Mouse (Mus musculus) CD4-positive helper T cell, adult 2 months (primary cell): Measurements from ENCODE around the gene 3110009E18Rik.

Experiments used
- DNase-seq: peaks from one replicate; pipeline ENCODE4 v3.0.0-alpha.2; 2012; ENCODE audit warnings: low read depth, missing footprints, low spot score

3110009E18Rik gene

GRCm38 (mm10) chr1:120120969-120121811, at the start of gene 3110009E18Rik, which contains the start of gene Dbi:
TSS of gene 3110009E18Rik (plus strand) at chr1:120121187.
TSS of gene Dbi (minus strand) at chr1:120121078.
- peak; percentile 97 for DNase-seq

- DNase-seq: no peak
Observed at GRCm38 (mm10) chr1:120072900-120073299, 48.1 kb upstream of the 3110009E18Rik start.

DNA sequence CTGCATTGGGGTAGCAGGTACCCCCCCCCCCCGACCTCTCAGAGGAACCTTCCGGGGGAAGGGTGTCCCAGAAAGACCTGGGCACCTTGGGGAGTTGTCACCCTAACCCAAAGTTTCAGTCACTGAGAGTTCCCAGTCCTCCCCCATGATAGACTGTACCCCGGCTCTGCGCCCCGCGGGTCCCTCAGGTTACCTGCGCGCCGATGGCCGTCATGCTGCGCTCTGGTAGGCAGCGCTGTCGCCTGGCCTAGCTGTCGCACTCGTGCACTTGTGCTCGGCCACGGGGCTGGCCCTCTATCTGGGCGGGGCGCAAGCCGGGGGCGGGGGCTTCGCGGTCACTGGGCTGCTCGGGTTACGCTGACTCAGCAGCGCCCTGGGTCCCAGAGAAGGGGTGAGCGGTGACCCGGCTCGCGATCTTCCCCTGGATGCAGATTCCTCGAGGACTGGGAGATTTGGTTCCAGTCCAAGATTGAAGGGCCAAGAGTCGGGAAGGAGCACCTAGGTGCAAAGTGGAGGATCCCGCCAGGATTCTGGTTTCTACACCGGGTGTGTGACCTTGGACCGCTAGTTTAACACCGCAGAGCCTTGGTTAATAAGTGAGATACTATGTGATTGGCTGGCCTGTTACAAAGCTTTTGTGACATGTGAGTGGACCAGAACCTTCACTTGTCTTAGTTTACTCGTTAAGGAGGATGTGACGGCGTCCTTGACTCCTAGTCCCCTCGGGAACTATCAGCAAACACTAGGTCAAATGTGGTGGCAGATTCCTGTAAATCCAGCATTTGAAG, 47.3 kb upstream of the 3110009E18Rik start, which contains the start of gene Tmem37:
Gene Tmem37 (minus strand): TSS at position 556 of the 788 bp plus-strand sequence.
- DNase-seq: peak; percentile 39

DNA sequence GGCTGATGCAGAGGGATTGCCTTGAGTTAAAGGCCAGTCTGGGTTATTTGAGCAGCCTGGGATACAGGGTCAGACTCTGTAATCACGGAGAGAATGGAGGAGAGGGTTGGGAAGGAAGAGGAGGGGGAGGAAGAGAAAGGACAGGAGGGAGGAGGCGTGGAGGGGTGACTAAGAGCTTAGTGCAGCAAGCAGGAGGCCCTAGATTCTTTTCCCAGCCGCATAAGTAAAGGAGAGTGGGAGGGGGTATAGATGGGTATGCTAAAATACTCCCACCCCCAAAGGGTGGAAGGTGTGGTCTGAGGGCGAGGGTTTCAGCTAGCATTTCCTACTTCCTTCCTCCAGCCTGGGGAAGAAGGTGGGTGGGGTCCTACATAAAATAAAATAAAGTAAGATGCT, 46.7 kb upstream of the 3110009E18Rik start:
- DNase-seq: no peak

DNA sequence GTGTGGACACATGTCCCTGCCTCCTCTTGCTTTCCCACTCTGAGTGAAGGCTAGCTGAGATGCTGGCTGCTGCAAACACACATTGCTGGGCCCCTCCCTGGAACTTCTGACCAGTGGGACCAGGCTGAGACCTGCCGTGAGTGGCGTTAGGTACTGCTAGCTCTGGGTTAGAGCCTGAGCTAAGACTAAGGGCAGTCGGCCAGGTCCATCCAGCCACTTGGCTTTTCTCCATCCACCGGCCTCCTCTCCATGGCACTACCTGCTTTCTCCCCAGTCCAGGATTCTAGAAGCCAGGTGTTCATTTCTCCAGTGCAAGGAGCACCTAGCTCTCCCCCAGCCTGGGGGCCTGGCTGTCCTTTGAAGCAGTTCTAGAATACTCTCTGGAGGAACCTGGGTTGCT, 46.1 kb upstream of the 3110009E18Rik start:
- DNase-seq: no peak

GRCm38 (mm10) chr1:120075507-120075906, 45.5 kb upstream of the 3110009E18Rik start:
- no peak for DNase-seq

DNA sequence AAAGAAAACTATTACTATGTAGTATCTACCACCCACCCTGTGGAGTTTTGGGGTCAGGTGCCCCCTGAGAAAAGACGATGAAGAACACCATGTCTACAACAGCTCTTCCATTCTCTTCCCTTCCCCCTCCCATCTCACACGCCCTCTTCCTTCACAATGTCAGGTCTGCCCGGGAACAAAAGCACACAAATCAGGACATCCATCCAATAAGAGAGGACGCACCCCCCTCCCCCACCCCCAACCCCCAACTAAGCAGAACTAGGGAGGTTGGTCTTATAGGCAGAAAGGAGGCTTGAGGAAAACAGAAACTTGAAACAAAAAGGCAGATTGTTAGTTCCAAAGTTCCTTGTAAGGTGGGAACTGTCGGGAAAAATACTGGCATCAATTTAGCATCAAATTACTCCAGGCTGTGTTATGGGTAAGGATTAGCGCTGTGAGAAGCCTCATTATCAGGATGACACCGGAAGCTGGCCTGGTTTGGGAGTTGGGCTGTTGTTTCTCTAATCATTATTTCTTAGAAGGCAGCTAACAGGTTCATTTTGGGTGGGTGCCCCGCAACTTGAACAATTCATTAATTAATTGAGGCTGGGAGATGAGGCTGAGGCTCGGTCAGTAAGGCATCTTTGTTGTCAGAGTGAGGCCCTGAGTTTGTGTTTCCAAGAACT, 43.1 kb upstream of the 3110009E18Rik start:
- no peak for DNase-seq

DNA sequence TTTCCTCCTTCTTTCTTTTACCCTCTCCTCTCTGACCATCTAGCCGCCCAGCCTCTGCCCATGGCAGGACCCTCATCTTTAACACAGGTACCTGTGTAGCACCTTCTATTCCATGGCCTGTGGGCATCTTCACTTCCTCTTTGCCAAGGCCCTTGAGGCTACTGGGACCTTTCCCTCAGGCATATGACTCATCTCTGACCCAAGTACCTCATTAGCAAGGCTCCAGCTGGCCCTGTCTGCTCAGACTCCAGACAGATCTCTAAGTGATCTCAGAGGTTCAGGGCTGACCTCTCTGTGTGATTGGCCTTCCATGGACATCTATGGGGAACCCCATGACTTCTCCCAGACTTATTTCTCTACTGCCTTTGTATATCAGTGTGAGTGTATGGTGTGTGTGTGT, 40.4 kb upstream of the 3110009E18Rik start:
- DNase-seq: no peak

- DNase-seq: no peak
Observed at GRCm38 (mm10) chr1:120082957-120083585, 37.9 kb upstream of the 3110009E18Rik start.

DNA sequence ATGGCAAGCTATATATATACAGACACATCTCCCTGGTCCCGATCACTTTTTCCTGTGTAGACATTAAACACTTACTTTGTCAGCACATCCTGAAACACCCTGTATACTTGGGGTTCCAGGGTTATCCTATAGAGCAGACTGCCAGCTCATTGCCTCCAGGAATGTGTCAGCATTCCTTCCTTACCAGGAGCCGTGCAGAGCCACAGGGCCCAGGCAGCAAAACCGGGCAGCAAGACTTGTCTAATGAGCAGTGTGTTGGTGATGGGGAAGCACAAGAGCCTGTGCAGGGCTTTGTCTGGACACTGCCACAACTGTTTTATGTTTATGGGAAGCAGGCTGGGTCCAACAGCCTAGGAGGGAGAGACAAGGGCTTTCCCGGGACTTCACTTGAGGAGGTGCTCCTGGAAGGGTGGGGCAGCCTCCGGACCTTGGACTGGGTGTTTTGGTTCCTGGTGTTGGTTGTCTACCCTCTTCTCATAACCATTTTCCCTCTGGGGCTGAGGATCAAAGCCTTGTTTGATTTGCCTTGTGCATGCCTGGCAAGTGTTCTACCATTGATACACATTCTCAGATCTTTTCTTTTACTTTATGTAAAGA, 37.0 kb upstream of the 3110009E18Rik start:
- no peak for DNase-seq

GRCm38 (mm10) chr1:120085696-120086095, 35.3 kb upstream of the 3110009E18Rik start:
- DNase-seq: no peak

- no peak for DNase-seq
Observed at GRCm38 (mm10) chr1:120086644-120087043, 34.3 kb upstream of the 3110009E18Rik start.

DNA sequence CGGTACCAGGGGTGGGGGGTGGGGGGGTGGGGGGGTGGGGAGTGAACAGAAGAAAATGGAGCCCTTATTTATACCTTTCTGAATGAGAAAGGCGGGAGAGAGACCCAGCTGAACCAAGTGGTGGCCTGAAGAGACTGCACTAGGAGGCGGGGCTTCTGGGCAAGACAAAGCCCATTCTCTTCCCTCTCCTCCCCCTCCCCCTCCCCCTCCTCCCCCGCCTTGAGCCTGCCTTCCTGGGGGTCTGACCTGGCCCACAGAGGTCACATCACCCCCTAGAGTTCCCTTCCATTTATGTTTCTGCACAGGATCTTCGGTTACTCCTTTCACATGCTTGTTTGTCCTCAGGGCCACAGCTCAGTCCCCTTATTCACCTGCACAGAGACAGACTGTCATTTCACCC, 31.8 kb upstream of the 3110009E18Rik start:
- no peak for DNase-seq

GRCm38 (mm10) chr1:120090880-120091570, 30.0 kb upstream of the 3110009E18Rik start:
- DNase-seq: no peak

- DNase-seq: peak; percentile 80
Observed at GRCm38 (mm10) chr1:120093482-120094134, 27.4 kb upstream of the 3110009E18Rik start.

DNA sequence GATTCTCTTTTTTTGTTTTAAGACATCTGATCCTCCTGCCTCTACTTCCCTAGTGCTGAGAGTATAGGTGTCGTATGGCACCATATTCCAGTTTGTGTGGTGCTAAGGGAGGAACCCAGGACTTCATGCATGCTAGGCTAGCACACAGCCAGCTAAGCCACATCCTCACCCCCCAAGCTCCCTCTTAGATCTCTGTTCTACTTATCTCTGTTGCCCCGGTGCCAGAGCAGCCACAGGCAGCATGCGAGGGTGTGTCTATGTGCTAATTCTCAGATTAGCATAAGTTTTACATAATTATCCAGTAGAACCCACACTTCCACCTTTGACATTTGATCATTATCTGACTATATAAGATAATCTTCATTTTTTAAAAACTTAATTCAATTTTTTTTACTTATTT, 26.1 kb upstream of the 3110009E18Rik start:
- DNase-seq: no peak

DNA sequence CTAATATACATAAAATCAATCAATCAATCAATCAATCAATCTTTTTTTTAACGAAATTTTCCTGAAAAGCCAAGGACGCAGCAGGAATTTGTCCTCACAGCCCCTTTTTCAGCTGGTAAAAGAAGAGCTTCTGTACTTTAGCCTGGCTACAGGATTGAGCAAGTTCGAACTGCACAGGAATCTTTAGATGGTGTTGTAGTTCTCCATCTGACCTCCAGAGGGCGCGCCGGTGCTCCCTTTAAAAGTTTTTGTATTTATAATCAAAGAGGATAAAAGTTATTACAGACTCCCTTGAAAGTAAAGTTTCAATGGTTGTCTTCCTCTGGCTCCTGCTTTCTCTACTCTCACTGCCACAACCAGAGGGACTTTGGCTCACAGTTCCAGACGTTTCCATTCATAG, 22.7 kb upstream of the 3110009E18Rik start:
- peak; percentile 61 for DNase-seq

DNA sequence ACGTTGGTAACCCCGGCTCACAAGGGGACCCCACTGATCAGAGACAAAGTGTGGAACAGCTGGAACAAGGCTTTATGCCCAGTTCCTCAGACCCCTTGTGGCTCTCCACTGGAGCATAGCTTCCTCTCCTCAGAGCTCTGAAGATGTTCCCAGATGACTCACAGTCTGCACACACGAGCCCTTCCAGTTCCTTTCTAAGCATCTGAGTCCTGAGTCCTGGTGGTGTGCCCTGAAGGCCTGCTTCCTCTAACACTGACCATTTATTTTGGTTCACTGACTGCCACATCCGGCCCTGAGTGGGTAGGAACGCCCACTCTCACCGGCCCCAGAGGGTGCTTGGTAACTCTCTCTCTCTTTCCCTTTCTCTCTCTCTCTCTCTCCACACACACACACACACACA, 21.5 kb upstream of the 3110009E18Rik start:
- no peak for DNase-seq

DNA sequence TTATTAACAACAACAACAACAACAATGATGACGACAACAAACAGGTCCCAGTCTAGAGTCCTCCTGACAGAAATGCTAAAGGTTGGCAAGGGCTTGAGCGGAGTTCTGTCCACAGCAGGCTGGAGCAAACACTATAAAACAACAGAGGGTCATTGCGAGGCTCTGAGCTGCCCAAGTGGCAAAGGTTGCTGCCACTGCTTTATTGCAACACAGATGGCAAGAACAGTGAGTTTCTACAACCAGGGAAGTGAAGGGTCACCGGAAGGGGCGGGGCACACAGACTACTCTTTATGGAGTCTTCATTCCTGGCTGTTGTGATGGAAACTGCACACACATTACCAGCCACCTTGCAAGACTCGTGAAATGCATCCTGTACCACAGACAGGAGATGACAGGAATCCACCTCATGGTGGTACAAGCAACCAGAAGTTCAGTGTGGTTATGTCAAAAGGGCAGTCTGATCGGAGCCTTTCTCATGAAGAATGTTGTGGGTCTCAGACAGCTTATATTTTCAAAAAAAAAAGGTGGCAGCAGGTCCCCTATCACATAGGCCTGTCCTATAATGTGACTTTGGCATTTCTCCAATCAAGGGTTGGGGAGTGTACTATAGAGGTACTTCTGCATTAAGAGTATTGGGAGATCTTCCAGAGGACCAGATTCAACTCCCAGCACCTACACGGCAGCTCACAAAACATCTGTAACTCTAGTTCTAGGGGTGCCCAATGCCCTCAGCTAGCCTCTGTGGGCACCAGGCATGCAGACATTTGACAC, 20.3 kb upstream of the 3110009E18Rik start:
- no peak for DNase-seq
